Mouse (Mus musculus) limb, embryonic 15.5 days (tissue): Measurements from ENCODE around the gene Ccser1. TPM values are rescaled to one million over a fixed set of nuclear protein-coding genes. Genes with fewer than 3 reads are reported as not detected.

Experiments used
- ATAC-seq: fragments of 200-750 bp; cut with Nextera tagmentation; 2 replicates; pipeline ENCODE4 v1.8.0; 2017; ENCODE audit warnings: low read depth, moderate TSS enrichment; ENCODE audit not compliant: insufficient number of reproducible peaks, low FRiP score, low TSS enrichment
- H3K27ac ChIP-seq: fragments of 300-500 bp; sonication (generic); 2 replicates; pipeline ENCODE4 v1.5.1; 2015; ENCODE audit warnings: moderate library complexity, mild to moderate bottlenecking, inconsistent platforms
- H3K27me3 ChIP-seq: fragments of 300-500 bp; sonication (generic); 2 replicates; pipeline ENCODE4 v1.6.1; 2015; ENCODE audit warnings: inconsistent platforms
- H3K36me3 ChIP-seq: fragments of 300-500 bp; sonication (generic); 2 replicates; pipeline ENCODE4 v1.6.1; 2015; ENCODE audit warnings: inconsistent platforms
- H3K4me1 ChIP-seq: fragments of 300-500 bp; sonication (generic); 2 replicates; pipeline ENCODE4 v1.6.1; 2015; ENCODE audit warnings: inconsistent platforms
- H3K4me2 ChIP-seq: fragments of 300-500 bp; sonication (generic); 2 replicates; pipeline ENCODE4 v1.6.1; 2015; ENCODE audit warnings: mild to moderate bottlenecking, inconsistent platforms
- H3K4me3 ChIP-seq: fragments of 300-500 bp; sonication (generic); 2 replicates; pipeline ENCODE4 v1.5.1; 2015; ENCODE audit warnings: mild to moderate bottlenecking, inconsistent platforms
- H3K9ac ChIP-seq: fragments of 300-500 bp; sonication (generic); 2 replicates; pipeline ENCODE4 v1.6.1; 2015; ENCODE audit warnings: inconsistent platforms
- H3K9me3 ChIP-seq: fragments of 300-500 bp; sonication (generic); 2 replicates; pipeline ENCODE4 v1.6.1; 2016; ENCODE audit warnings: inconsistent platforms
- WGBS: fragments of 180-500 bp; shearing (Covaris S2); methylation state at CpG from one replicate; pipeline ENCODE4 v1.1.7; 2015; 5-methylcytosine and 5-hydroxymethylcytosine counted together
- polyA plus RNA-seq: library from polyadenylated mRNA; unstranded; fragments of >200 nt; fragmentation: Nextera tagmentation; extraction: Ambion mirVana; gene quantifications from 2 replicates; pipeline ENCODE4 v1.2.1, GENCODE M21; 2015

Gene Ccser1
- polyA plus RNA-seq, 1 experiment from 2014 or later, result 8.7 TPM

- no peak overlapping the region for H3K9ac ChIP-seq
- WGBS, result 68% methylated on average over 3 of the region's 3 CpGs
These were observed 441.6 kb downstream of the Ccser1 start for GRCm38 (mm10) chr6:61621707-61622106.

GRCm38 (mm10) chr6:61661414-61661813 lies 481.3 kb downstream of the Ccser1 start:
- H3K27ac ChIP-seq, result no peak overlapping the region
- no peaks in the 10 kb centered on the region for H3K27me3 ChIP-seq
- ATAC-seq, result no peak
- no peaks in the 10 kb centered on the region for H3K4me1 ChIP-seq
- H3K4me2 ChIP-seq, result no peak overlapping the region
- H3K9ac ChIP-seq, result no peak overlapping the region
- H3K9me3 ChIP-seq, result no peaks in the 10 kb centered on the region
- no peak overlapping the region for H3K4me3 ChIP-seq
- no peaks in the 10 kb centered on the region for H3K36me3 ChIP-seq

More at GRCm38 (mm10) chr6:61621707-61622106, 441.6 kb downstream of the Ccser1 start:
- H3K9me3 ChIP-seq, result no peaks in the 10 kb centered on the region
- ATAC-seq, result no peak
- H3K27me3 ChIP-seq, result no peaks in the 10 kb centered on the region
- no peaks in the 10 kb centered on the region for H3K4me1 ChIP-seq
- no peak overlapping the region for H3K4me2 ChIP-seq
- H3K4me3 ChIP-seq, result no peak overlapping the region
- no peak overlapping the region for H3K27ac ChIP-seq
- no peaks in the 10 kb centered on the region for H3K36me3 ChIP-seq

DNA sequence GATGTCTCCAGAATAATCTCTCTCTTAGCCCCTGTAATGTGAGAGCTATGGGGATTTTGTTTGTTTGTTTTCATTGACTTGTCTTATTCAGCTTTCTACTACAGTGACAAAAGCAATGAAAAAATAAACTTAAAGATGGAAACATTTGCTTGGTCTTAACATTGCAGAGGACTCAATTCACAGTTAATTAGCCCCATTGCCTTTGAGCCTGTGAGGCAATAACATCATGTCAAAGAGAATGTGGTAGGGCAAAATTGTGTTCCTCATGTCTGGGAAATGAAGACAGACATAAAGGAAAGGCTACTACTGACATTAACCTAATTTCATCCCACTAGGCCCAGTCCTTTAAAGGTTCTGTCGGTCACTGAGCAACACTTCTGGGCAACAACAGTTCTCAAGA lies 484.4 kb downstream of the Ccser1 start:
- no peaks in the 10 kb centered on the region for H3K4me1 ChIP-seq
- H3K36me3 ChIP-seq, result no peaks in the 10 kb centered on the region
- no peak overlapping the region for H3K4me3 ChIP-seq
- H3K9me3 ChIP-seq, result no peaks in the 10 kb centered on the region
- H3K4me2 ChIP-seq, result no peak overlapping the region
- no peak overlapping the region for H3K27ac ChIP-seq
- 74% methylated on average over 1 of the region's 1 CpGs for WGBS
- no peak overlapping the region for H3K9ac ChIP-seq
- no peaks in the 10 kb centered on the region for H3K27me3 ChIP-seq
- ATAC-seq, result no peak

DNA sequence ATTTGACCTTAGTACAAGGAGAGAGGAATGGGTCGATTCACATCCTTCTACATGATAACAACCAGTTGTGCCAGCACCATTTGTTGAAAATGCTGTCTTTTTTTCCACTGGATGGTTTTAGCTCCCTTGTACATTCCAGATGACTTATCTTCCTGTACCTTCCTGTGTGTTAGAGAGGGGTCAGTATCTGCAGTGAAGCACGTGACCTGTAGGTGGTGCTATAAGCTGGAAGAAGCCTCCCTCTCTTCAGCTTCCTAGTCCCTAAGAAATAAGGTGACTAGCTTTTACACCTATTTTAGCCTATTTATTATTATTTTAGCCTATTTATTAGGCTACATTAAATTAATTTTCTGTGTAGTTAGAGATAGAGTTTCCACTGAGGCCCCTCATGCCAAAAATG lies 506.9 kb downstream of the Ccser1 start:
- WGBS, result 33% methylated on average over 2 of the region's 2 CpGs
- Histone ChIP-seq H3K4me3 (no peak overlapping the region), H3K36me3 (no peaks in the 10 kb centered on the region), H3K9me3 (no peaks in the 10 kb centered on the region), H3K4me2 (no peak overlapping the region), H3K27me3 (no peaks in the 10 kb centered on the region), H3K9ac (no peak overlapping the region), H3K27ac (no peak overlapping the region), H3K4me1 (no peaks in the 10 kb centered on the region)
- no peak for ATAC-seq

DNA sequence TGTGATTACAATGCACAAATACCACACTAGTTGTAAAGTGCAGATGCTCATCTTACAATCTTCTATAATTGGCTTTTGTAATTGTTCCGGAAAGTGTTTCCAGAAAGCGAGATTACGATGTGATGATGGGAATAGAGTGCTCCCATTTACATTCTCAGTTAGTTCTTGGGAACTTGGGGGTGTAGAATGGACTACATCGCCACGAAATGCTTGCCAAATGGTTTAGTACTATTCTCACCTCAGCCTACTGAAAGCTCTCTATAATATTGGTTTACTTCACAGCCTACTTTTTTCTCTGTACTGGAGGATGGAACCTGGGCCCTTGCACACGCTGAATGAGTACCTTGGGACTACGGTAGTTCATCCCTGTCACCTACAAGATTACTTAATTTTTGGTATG lies 522.9 kb downstream of the Ccser1 start:
- Histone ChIP-seq H3K4me1 (no peaks in the 10 kb centered on the region), H3K27me3 (no peaks in the 10 kb centered on the region), H3K27ac (no peak overlapping the region), H3K9ac (no peak overlapping the region), H3K4me3 (no peak overlapping the region), H3K4me2 (no peak overlapping the region), H3K9me3 (no peaks in the 10 kb centered on the region), H3K36me3 (no peaks in the 10 kb centered on the region)
- 86% methylated on average over 7 of the region's 7 CpGs for WGBS
- ATAC-seq, result no peak

DNA sequence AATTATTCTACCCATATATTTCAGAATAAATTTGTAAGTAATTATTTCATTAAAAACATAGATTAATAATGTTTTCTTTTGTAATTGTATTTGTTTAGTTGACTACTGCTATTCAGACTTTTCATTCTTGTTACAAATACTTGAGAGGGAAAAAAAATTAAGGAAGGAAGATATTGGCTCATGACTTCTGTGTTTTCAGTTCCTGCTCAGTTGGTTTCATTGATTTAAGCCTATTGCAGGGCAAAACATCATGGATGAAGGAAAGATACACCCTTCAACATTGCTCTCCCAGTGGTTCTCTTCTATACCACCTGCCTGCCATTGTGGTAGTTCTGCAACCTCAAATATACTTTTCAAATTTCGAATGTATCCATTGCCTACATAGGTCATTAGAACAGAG lies 541.1 kb downstream of the Ccser1 start:
- no peak overlapping the region for H3K4me3 ChIP-seq
- H3K27ac ChIP-seq, result no peak overlapping the region
- no peak overlapping the region for H3K4me2 ChIP-seq
- no peaks in the 10 kb centered on the region for H3K36me3 ChIP-seq
- no peaks in the 10 kb centered on the region for H3K4me1 ChIP-seq
- no peak overlapping the region for H3K9ac ChIP-seq
- WGBS, result 77% methylated on average over 1 of the region's 1 CpGs
- no peak for ATAC-seq
- no peaks in the 10 kb centered on the region for H3K27me3 ChIP-seq
- no peaks in the 10 kb centered on the region for H3K9me3 ChIP-seq

DNA sequence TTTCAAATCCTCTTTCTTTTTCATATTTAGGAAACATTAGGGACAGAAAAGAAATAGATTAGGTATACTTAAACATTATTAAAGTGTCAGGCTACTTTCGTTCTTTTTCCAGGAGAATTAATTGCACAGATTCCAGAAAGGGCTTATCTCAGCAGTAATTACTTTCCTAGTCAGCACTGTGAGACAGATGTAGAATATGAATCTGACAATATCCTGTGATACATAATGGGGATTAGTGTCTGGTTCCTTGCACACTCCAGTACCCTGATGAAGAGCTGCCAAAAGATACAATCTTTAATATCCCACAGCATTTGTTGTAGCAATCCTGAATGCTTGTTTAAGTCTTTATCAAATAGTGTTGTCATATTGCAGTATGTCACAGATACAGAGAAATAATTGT lies 548.9 kb downstream of the Ccser1 start:
- Histone ChIP-seq H3K36me3 (no peaks in the 10 kb centered on the region), H3K27me3 (no peaks in the 10 kb centered on the region), H3K4me3 (no peak overlapping the region), H3K9ac (no peak overlapping the region), H3K9me3 (no peaks in the 10 kb centered on the region), H3K4me2 (no peak overlapping the region), H3K4me1 (no peaks in the 10 kb centered on the region), H3K27ac (no peak overlapping the region)
- 50% methylated on average over 1 of the region's 1 CpGs for WGBS
- no peak for ATAC-seq

DNA sequence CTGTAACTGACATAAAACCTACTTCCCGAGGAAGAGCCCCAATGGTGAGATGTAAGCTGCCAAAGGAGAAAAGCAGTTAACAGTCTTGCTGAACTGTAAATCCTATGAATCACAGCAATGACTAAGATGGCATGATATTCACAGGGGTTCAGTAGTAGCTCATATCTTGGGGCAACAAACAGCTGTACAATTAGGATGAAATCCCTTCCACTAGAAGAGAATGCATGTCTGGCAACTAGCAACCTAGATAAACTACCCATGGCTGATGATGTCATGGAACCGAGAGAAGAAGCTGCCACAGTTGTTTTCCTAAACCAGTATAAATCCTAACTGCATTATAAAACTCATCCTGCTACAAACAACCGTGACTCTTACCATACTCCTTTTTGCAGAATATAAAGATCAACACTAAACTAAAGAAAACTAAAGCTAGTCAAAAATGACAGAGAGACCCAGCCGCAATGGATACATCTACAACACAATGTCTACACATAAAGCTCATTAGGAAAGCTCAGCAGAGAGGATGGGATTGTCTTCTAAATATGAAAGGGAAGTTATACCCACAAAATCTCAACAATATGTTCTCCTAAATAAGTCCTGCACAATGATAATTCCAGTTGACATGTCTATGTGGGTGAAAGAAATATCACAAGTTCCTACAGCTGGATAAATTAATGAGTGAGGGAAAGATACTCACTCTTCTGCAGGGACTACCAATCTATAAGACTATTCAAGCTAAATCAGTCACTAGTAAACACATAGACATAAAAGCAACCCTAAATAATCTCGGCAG lies 550.2 kb downstream of the Ccser1 start:
- no peaks in the 10 kb centered on the region for H3K9me3 ChIP-seq
- no peaks in the 10 kb centered on the region for H3K4me1 ChIP-seq
- 71% methylated on average over 5 of the region's 5 CpGs for WGBS
- H3K9ac ChIP-seq, result no peak overlapping the region
- H3K36me3 ChIP-seq, result no peaks in the 10 kb centered on the region
- H3K4me2 ChIP-seq, result no peak overlapping the region
- ATAC-seq, result no peak
- H3K27ac ChIP-seq, result no peak overlapping the region
- no peaks in the 10 kb centered on the region for H3K27me3 ChIP-seq
- H3K4me3 ChIP-seq, result no peak overlapping the region

DNA sequence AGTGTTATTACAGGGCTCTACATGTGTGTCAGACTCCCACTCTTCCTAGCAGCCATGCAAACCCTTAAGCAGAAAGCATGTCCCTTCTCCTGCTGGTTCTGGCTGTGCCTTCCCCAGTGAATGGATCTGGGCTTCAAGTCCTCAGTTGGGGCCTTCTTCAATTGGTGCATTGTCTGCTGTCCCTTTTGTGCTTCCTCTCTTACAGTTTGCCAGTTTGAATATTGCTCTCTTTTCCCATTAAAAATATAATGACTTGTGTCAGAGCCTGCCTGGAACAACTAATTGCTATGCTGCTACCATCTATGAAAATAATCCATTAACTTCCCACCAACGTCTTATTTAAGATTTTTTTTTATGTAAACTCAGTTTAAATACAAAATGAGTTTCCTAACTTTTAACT lies 566.2 kb downstream of the Ccser1 start:
- H3K27me3 ChIP-seq, result no peaks in the 10 kb centered on the region
- H3K9ac ChIP-seq, result no peak overlapping the region
- no peaks in the 10 kb centered on the region for H3K9me3 ChIP-seq
- no peak overlapping the region for H3K27ac ChIP-seq
- 35% methylated on average over 1 of the region's 1 CpGs for WGBS
- no peak overlapping the region for H3K4me3 ChIP-seq
- no peaks in the 10 kb centered on the region for H3K4me1 ChIP-seq
- ATAC-seq, result no peak
- H3K36me3 ChIP-seq, result no peaks in the 10 kb centered on the region
- H3K4me2 ChIP-seq, result no peak overlapping the region

DNA sequence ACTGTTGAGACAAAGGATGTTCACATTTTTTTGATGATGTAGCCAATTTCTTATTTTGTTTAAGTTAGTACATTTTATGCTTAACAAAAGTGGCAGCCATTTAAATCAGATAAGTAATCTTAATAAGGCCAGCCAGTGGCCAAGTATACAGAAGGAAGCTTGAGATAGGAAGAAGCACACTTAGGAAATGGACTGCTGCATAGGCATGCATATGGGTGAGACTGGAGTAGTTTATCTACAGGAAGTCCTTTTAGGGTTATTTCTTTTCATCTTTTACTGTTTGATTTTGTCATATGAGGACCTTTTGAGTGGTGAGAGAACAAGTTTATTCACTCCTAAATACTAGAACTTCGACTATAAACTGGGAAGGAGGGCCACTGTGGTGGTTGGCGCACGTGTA lies 582.0 kb downstream of the Ccser1 start:
- WGBS, result 86% methylated on average over 3 of the region's 3 CpGs
- no peak overlapping the region for H3K4me3 ChIP-seq
- H3K36me3 ChIP-seq, result no peaks in the 10 kb centered on the region

DNA sequence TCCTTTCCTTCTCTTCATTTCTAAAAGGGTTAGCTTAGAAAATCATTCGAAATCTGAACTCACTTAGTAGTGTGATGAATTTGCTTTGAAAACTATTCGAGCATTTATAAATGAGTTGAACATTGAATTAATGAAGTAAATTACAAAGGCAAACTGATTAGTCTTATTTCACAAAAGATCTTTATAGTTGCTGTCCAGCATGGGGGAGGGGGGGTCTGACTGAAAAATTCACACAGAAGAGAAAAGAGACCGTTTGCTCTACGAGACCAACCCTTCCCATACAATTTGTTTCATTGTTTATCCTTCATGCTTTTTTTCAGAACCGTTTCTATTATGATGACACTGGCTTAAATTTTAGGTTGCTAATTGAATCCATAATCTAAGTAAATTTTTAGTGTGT lies 583.3 kb downstream of the Ccser1 start:
- WGBS, result 80% methylated on average over 5 of the region's 5 CpGs
- no peaks in the 10 kb centered on the region for H3K9me3 ChIP-seq
- no peaks in the 10 kb centered on the region for H3K36me3 ChIP-seq
- H3K9ac ChIP-seq, result no peak overlapping the region
- no peak overlapping the region for H3K4me2 ChIP-seq
- no peak overlapping the region for H3K4me3 ChIP-seq
- ATAC-seq, result no peak
- no peaks in the 10 kb centered on the region for H3K4me1 ChIP-seq
- H3K27ac ChIP-seq, result no peak overlapping the region
- no peaks in the 10 kb centered on the region for H3K27me3 ChIP-seq

More for the DNA sequence above, 582.0 kb downstream of the Ccser1 start:
- ATAC-seq, result no peak
- Histone ChIP-seq H3K4me2 (no peak overlapping the region), H3K9me3 (no peaks in the 10 kb centered on the region), H3K27me3 (no peaks in the 10 kb centered on the region), H3K27ac (no peak overlapping the region), H3K4me1 (no peaks in the 10 kb centered on the region), H3K9ac (no peak overlapping the region)

DNA sequence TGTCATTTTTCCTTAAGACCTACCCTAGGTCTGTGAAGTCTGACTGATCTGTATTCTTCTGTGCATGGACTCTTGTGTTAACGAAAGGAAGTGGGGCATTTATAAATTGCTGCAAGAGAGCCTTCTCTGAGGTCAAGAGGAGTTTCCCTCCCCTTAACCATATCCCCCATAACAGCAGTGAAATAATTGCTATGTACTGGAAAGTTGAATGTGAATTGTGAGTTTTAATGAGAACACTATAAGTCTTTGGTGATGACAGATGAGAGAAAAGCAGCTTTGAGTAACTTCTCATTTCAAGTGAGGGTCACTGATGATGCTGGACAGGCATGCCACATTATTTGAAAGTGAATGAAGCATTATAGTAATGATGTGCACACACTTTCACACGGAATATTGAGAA lies 585.7 kb downstream of the Ccser1 start:
- no peaks in the 10 kb centered on the region for H3K4me1 ChIP-seq
- H3K4me2 ChIP-seq, result no peak overlapping the region
- ATAC-seq, result no peak
- no peaks in the 10 kb centered on the region for H3K27me3 ChIP-seq
- H3K9ac ChIP-seq, result no peak overlapping the region
- H3K27ac ChIP-seq, result no peak overlapping the region
- no peaks in the 10 kb centered on the region for H3K9me3 ChIP-seq
- 65% methylated on average over 2 of the region's 2 CpGs for WGBS
- no peak overlapping the region for H3K4me3 ChIP-seq
- no peaks in the 10 kb centered on the region for H3K36me3 ChIP-seq

DNA sequence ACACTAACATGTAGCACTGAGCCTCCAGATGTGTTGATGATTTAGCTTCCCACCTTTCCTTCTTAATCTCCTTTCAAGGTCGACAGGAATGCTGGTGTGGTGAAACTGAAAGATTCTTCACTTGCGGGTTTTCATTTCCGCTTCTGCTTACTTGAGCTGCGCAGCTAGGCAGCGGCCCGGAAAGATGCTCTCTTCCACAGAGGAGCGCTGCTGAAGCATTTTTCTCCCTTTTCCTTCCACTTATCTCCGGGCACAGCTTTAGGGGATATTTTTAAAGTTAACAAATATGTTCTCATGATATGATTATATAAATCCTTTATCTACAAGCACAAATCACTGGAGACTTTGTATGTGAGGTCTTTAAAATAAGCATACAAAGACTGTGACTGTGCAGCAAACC lies 587.0 kb downstream of the Ccser1 start:
- no peaks in the 10 kb centered on the region for H3K27me3 ChIP-seq
- no peaks in the 10 kb centered on the region for H3K9me3 ChIP-seq
- H3K36me3 ChIP-seq, result no peaks in the 10 kb centered on the region
- H3K27ac ChIP-seq, result no peak overlapping the region
- H3K9ac ChIP-seq, result no peak overlapping the region
- 68% methylated on average over 8 of the region's 8 CpGs for WGBS
- H3K4me1 ChIP-seq, result no peaks in the 10 kb centered on the region
- H3K4me2 ChIP-seq, result no peak overlapping the region
- H3K4me3 ChIP-seq, result no peak overlapping the region
- no peak for ATAC-seq
